Mouse (Mus musculus): ENCODE measurements around the gene Slc11a1.

GRCm38 (mm10) chr1:74388398-74388920, 13.5 kb downstream of the Slc11a1 start:
- TF ChIP-seq CTCF (IDR thresholded peaks at IDR 0.05; ENCODE audit: extremely low read depth, insufficient read depth, insufficient read length, insufficient replicate concordance): no peak
- TF ChIP-seq POLR2A (IDR thresholded peaks at IDR 0.05; ENCODE audit: low read depth, low read length): no peak

All from spleen, adult 2 months (tissue).